Mouse (Mus musculus) C2C12 (cell line): ENCODE data around the gene Limd1. TPM values are rescaled to one million over a fixed set of nuclear protein-coding genes. Genes with fewer than 3 reads are reported as not detected.

Experiments
- H3K27me3 ChIP-seq: one replicate; pipeline ENCODE4 v1.6.1; 2011; ENCODE audit not compliant: control insufficient read depth, insufficient read depth, insufficient read length
- H3K36me3 ChIP-seq: one replicate; pipeline ENCODE4 v1.6.1; 2011; ENCODE audit not compliant: control insufficient read depth, insufficient read depth
- H3K4me3 ChIP-seq: one replicate; pipeline ENCODE4 v1.5.1; 2011; ENCODE audit warnings: mild to moderate bottlenecking, control low read depth; ENCODE audit not compliant: poor library complexity, insufficient read depth, severe bottlenecking
- H3K79me2 ChIP-seq: one replicate; pipeline ENCODE4 v1.6.1; 2011; ENCODE audit not compliant: control insufficient read depth, insufficient read depth
- H3K79me3 ChIP-seq: one replicate; pipeline ENCODE4 v1.6.1; 2011; ENCODE audit warnings: low read depth, control low read depth
- H3ac ChIP-seq: one replicate; pipeline ENCODE3; 2011; ENCODE audit warnings: low read depth; ENCODE audit not compliant: control insufficient read depth, insufficient read length
- CEBPB ChIP-seq: IDR thresholded peaks from one replicate; pipeline ENCODE4 v1.6.1; 2011; ENCODE audit warnings: low read depth, mild to moderate bottlenecking, control low read depth, moderate library complexity
- CTCF ChIP-seq: IDR thresholded peaks from one replicate; pipeline ENCODE4 v1.5.1; 2011; ENCODE audit not compliant: control insufficient read depth, insufficient read depth, insufficient read length
- FOSL1 ChIP-seq: IDR thresholded peaks from one replicate; pipeline ENCODE4 v1.8.0; 2011; ENCODE audit warnings: mild to moderate bottlenecking, low read length; ENCODE audit not compliant: poor library complexity, insufficient read depth, severe bottlenecking
- MAX ChIP-seq: IDR thresholded peaks from one replicate; pipeline ENCODE4 v1.6.1; 2011; ENCODE audit warnings: mild to moderate bottlenecking, control low read depth
- MYOD1 ChIP-seq: IDR thresholded peaks from one replicate; pipeline ENCODE4 v1.6.1; 2011; ENCODE audit warnings: low read depth; ENCODE audit not compliant: control insufficient read depth, insufficient read length
- MYOG ChIP-seq: IDR thresholded peaks from one replicate; pipeline ENCODE4 v1.6.1; 2011; ENCODE audit not compliant: control insufficient read depth, insufficient read length; ENCODE audit errors: extremely low read depth
- USF1 ChIP-seq: IDR thresholded peaks from one replicate; pipeline ENCODE4 v1.6.1; 2011; ENCODE audit warnings: low read depth, mild to moderate bottlenecking, control low read depth, moderate library complexity
- polyA plus RNA-seq: library from polyadenylated mRNA; unstranded; fragments of >200 nt; fragmentation: generic; extraction: Trizol; gene quantifications from one replicate; pipeline ENCODE4 v1.2.1, GENCODE M21; 2012; ENCODE audit warnings: missing spikeins

Limd1 gene
- polyA plus RNA-seq, 1 experiment = 20.0 TPM

GRCm38 (mm10) chr9:123507380-123507779 lies 28.9 kb downstream of the Limd1 start:
- Histone ChIP-seq H3ac (no peak overlapping the region), H3K4me3 (no peak overlapping the region), H3K79me3 (peaks cover 5% of the 10 kb centered on the region), H3K36me3 (peaks cover 48% of the 10 kb centered on the region), H3K27me3 (no peaks in the 10 kb centered on the region), H3K79me2 (peaks cover 20% of the 10 kb centered on the region)
- TF ChIP-seq CEBPB (no peak), MYOG (no peak), MYOD1 (no peak), CTCF (no peak), FOSL1 (no peak), USF1 (no peak), MAX (no peak)

- Histone ChIP-seq H3K27me3 (no peaks in the 10 kb centered on the region), H3K79me2 (peaks cover 20% of the 10 kb centered on the region), H3K79me3 (peaks cover 5% of the 10 kb centered on the region), H3K36me3 (peaks cover 52% of the 10 kb centered on the region), H3ac (no peak overlapping the region), H3K4me3 (no peak overlapping the region)
- TF ChIP-seq MYOG (no peak), CTCF (no peak), MAX (no peak)
These were observed 30.5 kb downstream of the Limd1 start for GRCm38 (mm10) chr9:123508986-123509385.

GRCm38 (mm10) chr9:123509638-123510604 lies 31.4 kb downstream of the Limd1 start:
- no peak for TF ChIP-seq CEBPB
- no peak for TF ChIP-seq MYOD1
- TF ChIP-seq FOSL1 = no peak
- no peak for TF ChIP-seq CTCF
- no peak for TF ChIP-seq MYOG
- TF ChIP-seq MAX = no peak
- no peak for TF ChIP-seq USF1
- H3K36me3 ChIP-seq = peaks cover 47% of the 10 kb centered on the region
- no peaks in the 10 kb centered on the region for H3K27me3 ChIP-seq
- H3K79me3 ChIP-seq = peaks cover 5% of the 10 kb centered on the region
- no peak overlapping the region for H3K4me3 ChIP-seq
- H3K79me2 ChIP-seq = peaks cover 10% of the 10 kb centered on the region
- no peak overlapping the region for H3ac ChIP-seq

GRCm38 (mm10) chr9:123510926-123511325 lies 32.4 kb downstream of the Limd1 start:
- peaks cover 8% of the 10 kb centered on the region for H3K79me2 ChIP-seq
- H3ac ChIP-seq = no peak overlapping the region
- peaks cover 5% of the 10 kb centered on the region for H3K79me3 ChIP-seq
- no peak overlapping the region for H3K4me3 ChIP-seq
- H3K36me3 ChIP-seq = peaks cover 40% of the 10 kb centered on the region
- no peaks in the 10 kb centered on the region for H3K27me3 ChIP-seq
- TF ChIP-seq MAX (no peak), CTCF (no peak), MYOD1 (no peak), FOSL1 (no peak), CEBPB (no peak), MYOG (no peak), USF1 (no peak)

GRCm38 (mm10) chr9:123512482-123512881 lies 34.0 kb downstream of the Limd1 start:
- Histone ChIP-seq H3K79me2 (no peaks in the 10 kb centered on the region), H3K4me3 (no peak overlapping the region), H3K36me3 (peaks cover 50% of the 10 kb centered on the region), H3K27me3 (no peaks in the 10 kb centered on the region), H3ac (no peak overlapping the region), H3K79me3 (peaks cover 2% of the 10 kb centered on the region)
- no peak for TF ChIP-seq FOSL1
- no peak for TF ChIP-seq MYOG

- H3ac ChIP-seq = no peak overlapping the region
- H3K79me3 ChIP-seq = no peaks in the 10 kb centered on the region
- TF ChIP-seq FOSL1 (no peak), CTCF (no peak), MYOG (no peak), CEBPB (no peak), MAX (no peak), USF1 (no peak)
- no peaks in the 10 kb centered on the region for H3K27me3 ChIP-seq
- peaks cover 74% of the 10 kb centered on the region for H3K36me3 ChIP-seq
- H3K4me3 ChIP-seq = no peak overlapping the region
- H3K79me2 ChIP-seq = no peaks in the 10 kb centered on the region
These were observed 36.6 kb downstream of the Limd1 start for GRCm38 (mm10) chr9:123515087-123515486.
